Mouse (Mus musculus) liver, embryonic 11.5 days (tissue): ENCODE measurements around the gene Sox30. TPM values are rescaled to one million over a fixed set of nuclear protein-coding genes. Genes with fewer than 3 reads are reported as not detected.

ENCODE experiments used
- ATAC-seq: fragments of 200-750 bp; cut with Nextera tagmentation; replicated peaks from 2 replicates; pipeline ENCODE4 v1.8.0; 2017; ENCODE audit warnings: moderate number of reproducible peaks, mild to moderate bottlenecking, moderate TSS enrichment, moderate library complexity; ENCODE audit not compliant: low FRiP score
- DNase-seq: peaks from one replicate; pipeline ENCODE4 v3.0.0-alpha.2; 2017; ENCODE audit warnings: low spot score
- H3K27ac ChIP-seq: fragments of 300-500 bp; sonication (generic); 2 replicates; pipeline ENCODE4 v1.5.1; 2014; ENCODE audit warnings: mild to moderate bottlenecking, low read depth, low read length, control low read depth
- H3K27me3 ChIP-seq: fragments of 300-500 bp; sonication (generic); replicated peaks from 2 replicates; pipeline ENCODE4 v1.6.1; 2014; ENCODE audit warnings: low read length, mixed read lengths; ENCODE audit not compliant: control insufficient read depth, insufficient read depth
- H3K36me3 ChIP-seq: fragments of 300-500 bp; sonication (generic); 2 replicates; pipeline ENCODE4 v1.6.1; 2014; ENCODE audit warnings: mild to moderate bottlenecking, low read length, moderate library complexity, mixed read lengths; ENCODE audit not compliant: control insufficient read depth, insufficient read depth
- H3K4me1 ChIP-seq: fragments of 300-500 bp; sonication (generic); replicated peaks from 2 replicates; pipeline ENCODE4 v1.6.1; 2014; ENCODE audit warnings: low read length, mixed read lengths; ENCODE audit not compliant: control insufficient read depth, insufficient read depth
- H3K4me2 ChIP-seq: fragments of 300-500 bp; sonication (generic); 2 replicates; pipeline ENCODE4 v1.6.1; 2014; ENCODE audit warnings: mild to moderate bottlenecking, control low read depth, moderate library complexity
- H3K4me3 ChIP-seq: fragments of 300-500 bp; sonication (generic); 2 replicates; pipeline ENCODE4 v1.5.1; 2014; ENCODE audit warnings: low read depth, low read length, control low read depth
- H3K9ac ChIP-seq: fragments of 300-500 bp; sonication (generic); 2 replicates; pipeline ENCODE4 v1.6.1; 2014; ENCODE audit warnings: low read depth, low read length, control low read depth
- H3K9me3 ChIP-seq: fragments of 300-500 bp; sonication (generic); 2 replicates; pipeline ENCODE4 v1.6.1; 2016; ENCODE audit warnings: low read length, inconsistent platforms, mixed read lengths; ENCODE audit not compliant: control insufficient read depth
- WGBS: fragments of 180-500 bp; shearing (Covaris S2); extraction: QIAGEN DNeasy Blood & Tissue Kit; methylation state at CpG from one replicate; pipeline ENCODE4 v1.1.7; 2014; 5-methylcytosine and 5-hydroxymethylcytosine counted together
- polyA plus RNA-seq: library from polyadenylated mRNA; unstranded; fragments of >200 nt; fragmentation: Nextera tagmentation; extraction: Ambion mirVana; gene quantifications from 2 replicates; pipeline ENCODE4 v1.2.1, GENCODE M21; 2014

Sox30 gene
- polyA plus RNA-seq, 1 experiment from 2014 or later, result 0.08 TPM

DNA sequence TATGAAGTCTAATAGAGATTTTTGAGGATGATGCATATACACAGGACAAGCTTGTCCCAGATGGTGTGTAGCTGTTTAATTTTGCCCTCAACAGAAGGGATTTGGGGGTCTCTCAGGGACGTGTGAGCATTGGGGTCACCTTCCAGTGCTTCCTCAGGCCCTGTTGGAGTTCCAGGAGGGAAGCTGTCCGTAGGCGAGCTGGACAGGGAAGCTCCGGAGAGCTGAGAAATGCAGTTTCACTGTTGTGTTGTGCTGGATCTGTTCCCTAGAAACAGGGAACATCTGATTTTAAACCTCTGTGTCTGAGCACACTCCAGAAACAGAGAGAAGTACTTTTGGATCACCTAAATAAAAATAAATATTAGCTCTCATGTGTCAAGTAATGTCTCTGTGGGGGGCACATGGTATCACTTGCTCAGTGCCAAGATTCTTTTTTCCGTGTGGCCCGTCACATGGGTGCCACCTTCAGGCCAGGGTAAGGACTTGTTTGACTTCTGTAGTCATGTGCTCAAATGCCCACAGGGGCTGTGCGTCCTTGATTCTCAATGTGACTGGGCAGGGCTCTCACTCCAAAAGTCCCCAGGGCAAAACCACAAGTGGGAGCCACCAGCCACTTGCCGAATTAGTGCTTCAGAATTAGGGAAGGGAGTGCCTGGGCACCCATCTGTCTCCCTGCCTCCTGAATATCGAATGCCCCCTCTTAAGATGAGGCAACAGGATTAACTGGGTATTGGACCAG, 83.1 kb downstream of the Sox30 start:
- Histone ChIP-seq H3K36me3 (no peaks in the 10 kb centered on the region), H3K4me1 (peaks cover 16% of the 10 kb centered on the region)
- no peak for DNase-seq

DNA sequence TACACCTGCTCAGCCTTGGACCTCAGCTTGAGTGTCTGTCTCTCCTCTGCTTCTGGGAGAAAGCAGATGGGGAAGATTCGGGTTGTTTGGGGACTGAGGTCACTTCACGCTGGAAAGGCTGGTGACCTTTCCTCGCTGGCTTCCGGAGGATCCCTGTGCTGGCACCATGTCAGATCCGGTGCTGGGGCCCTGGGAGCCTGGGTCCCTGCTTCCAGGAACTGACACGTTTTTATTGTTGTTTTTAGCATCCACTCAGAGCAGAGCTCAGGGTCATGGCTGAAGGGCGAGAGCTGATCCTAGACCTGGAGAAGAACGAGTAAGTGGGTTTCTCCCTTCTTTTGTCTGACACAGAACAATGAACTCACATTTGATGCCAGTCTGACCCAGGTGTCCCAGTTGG, 84.7 kb downstream of the Sox30 start:
- H3K27me3 ChIP-seq, result no peaks in the 10 kb centered on the region; the same call in 1 of the 2 replicates
- peak overlapping the region; percentile 74 for H3K27ac ChIP-seq
- no peak overlapping the region for H3K9ac ChIP-seq

More for the DNA sequence above, 83.1 kb downstream of the Sox30 start:
- H3K4me2 ChIP-seq, result no peak overlapping the region
- no peak overlapping the region for H3K4me3 ChIP-seq
- H3K27me3 ChIP-seq, result peaks cover under 1% of the 10 kb centered on the region
- ATAC-seq, result no peak
- no peak overlapping the region for H3K9ac ChIP-seq
- no peak overlapping the region for H3K27ac ChIP-seq
- 58% methylated on average over 9 of the region's 9 CpGs for WGBS
- H3K9me3 ChIP-seq, result no peaks in the 10 kb centered on the region

DNA sequence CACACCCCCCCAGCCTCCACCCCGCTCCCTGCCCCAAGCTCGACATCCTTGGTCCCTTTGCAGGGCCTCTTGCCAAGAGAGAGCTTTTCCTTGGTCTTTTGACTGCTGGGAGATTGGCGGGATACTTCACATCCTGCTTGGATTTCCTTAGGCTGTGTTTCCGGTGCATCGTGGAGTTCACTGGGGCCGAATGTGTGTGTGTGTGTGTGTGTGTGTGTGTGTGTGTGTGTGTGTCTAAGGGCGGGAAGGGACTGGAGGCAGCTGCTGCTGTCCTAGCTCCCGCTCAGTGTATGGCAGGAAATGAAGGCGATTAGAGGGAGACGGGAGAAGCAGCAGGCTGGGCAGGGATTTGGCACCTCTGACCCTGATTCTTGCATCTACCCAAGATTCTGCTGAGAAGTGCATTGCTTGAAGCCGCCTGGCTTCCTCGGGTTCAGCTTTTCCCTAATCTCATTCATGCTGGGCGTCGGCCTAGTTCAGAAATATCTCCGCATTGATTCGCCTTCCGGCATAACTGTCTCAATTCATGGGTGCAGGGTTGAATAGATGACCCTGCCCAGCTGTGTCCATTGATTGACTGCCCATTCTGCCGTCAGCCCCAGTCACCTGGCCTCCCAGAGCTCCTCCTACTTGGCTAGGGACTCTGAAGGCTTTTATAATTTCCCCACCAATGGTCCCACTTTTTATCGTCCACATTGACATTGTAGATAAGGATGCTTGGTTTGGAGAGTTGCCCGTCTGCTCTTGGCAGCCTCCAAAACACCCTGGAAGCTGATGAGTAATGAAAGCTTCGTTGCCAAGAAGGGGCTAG, 85.3 kb downstream of the Sox30 start:
- Histone ChIP-seq H3K27ac (peak overlapping the region; percentile 74), H3K4me1 (peaks cover 20% of the 10 kb centered on the region), H3K4me3 (no peak overlapping the region), H3K27me3 (no peaks in the 10 kb centered on the region; the same call in 1 of the 2 replicates), H3K36me3 (no peaks in the 10 kb centered on the region; the same call in 1 of the 2 replicates), H3K4me2 (no peak overlapping the region), H3K9me3 (no peaks in the 10 kb centered on the region), H3K9ac (no peak overlapping the region)
- DNase-seq (no peak), ATAC-seq (peak; percentile 59)
- WGBS, result 46% methylated on average over 21 of the region's 21 CpGs

More for the DNA sequence above, 84.7 kb downstream of the Sox30 start:
- ATAC-seq (no peak; the same call in 1 of the 2 replicates), DNase-seq (no peak)
- 70% methylated on average over 8 of the region's 8 CpGs for WGBS
- H3K4me1 ChIP-seq, result peaks cover 17% of the 10 kb centered on the region
- no peaks in the 10 kb centered on the region for H3K9me3 ChIP-seq
- H3K4me2 ChIP-seq, result no peak overlapping the region
- H3K4me3 ChIP-seq, result no peak overlapping the region
- H3K36me3 ChIP-seq, result no peaks in the 10 kb centered on the region

Other genes starting within 250 kb of the Sox30 start
- 102 and 113 TPM in 2 replicates for gene Clint1, start 128.3 kb upstream of the Sox30 start, polyA plus RNA-seq
- gene Lsm11, start 35.4 kb upstream of the Sox30 start, polyA plus RNA-seq, result 7.3 and 8.3 TPM in 2 replicates
- gene Thg1l, start 24.8 kb upstream of the Sox30 start, polyA plus RNA-seq, result 18.2 and 19.1 TPM in 2 replicates
- gene Gm12166, start 72.0 kb downstream of the Sox30 start, polyA plus RNA-seq, result 5.5 and 6.6 TPM in 2 replicates
- gene Adam19, start 75.7 kb downstream of the Sox30 start, polyA plus RNA-seq, result 8.5 and 8.8 TPM in 2 replicates
- gene Nipal4, start 186.2 kb downstream of the Sox30 start, polyA plus RNA-seq, result 0.33 and 0.48 TPM in 2 replicates